Mouse (Mus musculus) forebrain, embryonic 15.5 days (tissue): ENCODE results near the gene Pkig. TPM values are rescaled to one million over a fixed set of nuclear protein-coding genes. Genes with fewer than 3 reads are reported as not detected.
A peak's percentile ranks its signal among the peaks of the same experiment; 100 is the strongest.
"Not testable (repeated sequence)": the region's sequence is repeated elsewhere in the genome, so short reads cannot be mapped to it uniquely, and the experiment has no call there.

Experiments
- ATAC-seq: fragments of 200-750 bp; cut with Nextera tagmentation; replicated peaks from 2 replicates; pipeline ENCODE4 v1.8.0; 2017; ENCODE audit warnings: mild to moderate bottlenecking, moderate TSS enrichment, moderate library complexity
- H3K27ac ChIP-seq: fragments of 300-500 bp; sonication (generic); replicated peaks from 2 replicates; pipeline ENCODE4 v1.5.1; 2015; ENCODE audit warnings: mild to moderate bottlenecking, inconsistent platforms
- H3K27me3 ChIP-seq: fragments of 300-500 bp; sonication (generic); 2 replicates; pipeline ENCODE4 v1.6.1; 2015; ENCODE audit warnings: inconsistent platforms
- H3K36me3 ChIP-seq: fragments of 300-500 bp; sonication (generic); 2 replicates; pipeline ENCODE4 v1.6.1; 2015; ENCODE audit warnings: mild to moderate bottlenecking, inconsistent platforms
- H3K4me1 ChIP-seq: fragments of 300-500 bp; sonication (generic); 2 replicates; pipeline ENCODE4 v1.6.1; 2015; ENCODE audit warnings: inconsistent platforms
- H3K4me2 ChIP-seq: fragments of 300-500 bp; sonication (generic); replicated peaks from 2 replicates; pipeline ENCODE4 v1.6.1; 2015; ENCODE audit warnings: mild to moderate bottlenecking, inconsistent platforms
- H3K4me3 ChIP-seq: fragments of 300-500 bp; sonication (generic); 2 replicates; pipeline ENCODE4 v1.5.1; 2015; ENCODE audit warnings: mild to moderate bottlenecking, inconsistent platforms
- H3K9ac ChIP-seq: fragments of 300-500 bp; sonication (generic); replicated peaks from 2 replicates; pipeline ENCODE4 v1.6.1; 2015; ENCODE audit warnings: mild to moderate bottlenecking, inconsistent platforms
- H3K9me3 ChIP-seq: fragments of 300-500 bp; sonication (generic); 2 replicates; pipeline ENCODE4 v1.6.1; 2016; ENCODE audit warnings: inconsistent platforms
- WGBS: fragments of 180-500 bp; shearing (Covaris S2); methylation state at CpG from one replicate; pipeline ENCODE4 v1.1.7; 2015; ENCODE audit warnings: mixed read lengths; 5-methylcytosine and 5-hydroxymethylcytosine counted together
- polyA plus RNA-seq: library from polyadenylated mRNA; unstranded; fragments of >200 nt; fragmentation: Nextera tagmentation; extraction: Ambion mirVana; gene quantifications from 2 replicates; pipeline ENCODE4 v1.2.1, GENCODE M21; 2015

Gene Pkig
- polyA plus RNA-seq, 1 experiment from 2014 or later: 157 TPM

- 93% methylated on average over 3 of the region's 3 CpGs for WGBS
- not testable (repeated sequence) for H3K9me3 ChIP-seq, H3K27me3 ChIP-seq, H3K4me2 ChIP-seq, H3K4me3 ChIP-seq, H3K27ac ChIP-seq, ATAC-seq, H3K9ac ChIP-seq, H3K4me1 ChIP-seq
- peaks cover 78% of the 10 kb centered on the region for H3K36me3 ChIP-seq
Observed at GRCm38 (mm10) chr2:163621401-163621800, 36.8 kb upstream of the Pkig start.

GRCm38 (mm10) chr2:163631223-163631622, 27.0 kb upstream of the Pkig start:
- no peak overlapping the region for H3K4me3 ChIP-seq
- no peaks in the 10 kb centered on the region for H3K27me3 ChIP-seq
- H3K9ac ChIP-seq: no peak overlapping the region
- peaks cover 75% of the 10 kb centered on the region for H3K36me3 ChIP-seq
- no peak overlapping the region for H3K4me2 ChIP-seq
- 95% methylated on average over 4 of the region's 4 CpGs for WGBS
- ATAC-seq: no peak
- H3K9me3 ChIP-seq: no peaks in the 10 kb centered on the region
- no peak overlapping the region for H3K27ac ChIP-seq
- no peaks in the 10 kb centered on the region for H3K4me1 ChIP-seq

- Histone ChIP-seq H3K4me1 (no peaks in the 10 kb centered on the region), H3K4me2 (no peak overlapping the region), H3K4me3 (no peak overlapping the region), H3K9me3 (no peaks in the 10 kb centered on the region), H3K27ac (no peak overlapping the region), H3K36me3 (peaks cover 70% of the 10 kb centered on the region), H3K9ac (no peak overlapping the region), H3K27me3 (no peaks in the 10 kb centered on the region)
- 97% methylated on average over 2 of the region's 2 CpGs for WGBS
- ATAC-seq: no peak
Observed at GRCm38 (mm10) chr2:163631715-163632114, 26.5 kb upstream of the Pkig start.

- Histone ChIP-seq H3K36me3 (peaks cover 47% of the 10 kb centered on the region), H3K9me3 (no peaks in the 10 kb centered on the region), H3K9ac (no peak overlapping the region), H3K27me3 (no peaks in the 10 kb centered on the region), H3K4me2 (no peak overlapping the region), H3K4me1 (no peaks in the 10 kb centered on the region), H3K4me3 (no peak overlapping the region), H3K27ac (no peak overlapping the region)
- ATAC-seq: no peak
- 98% methylated on average over 2 of the region's 2 CpGs for WGBS
Observed at GRCm38 (mm10) chr2:163634211-163634610, 24.0 kb upstream of the Pkig start.

- no peak for ATAC-seq
- Histone ChIP-seq H3K9ac (no peak overlapping the region), H3K4me3 (no peak overlapping the region), H3K4me1 (no peaks in the 10 kb centered on the region), H3K9me3 (no peaks in the 10 kb centered on the region), H3K27ac (no peak overlapping the region), H3K4me2 (no peak overlapping the region), H3K36me3 (peaks cover 30% of the 10 kb centered on the region), H3K27me3 (no peaks in the 10 kb centered on the region)
- WGBS: 93% methylated on average over 2 of the region's 2 CpGs
Observed at GRCm38 (mm10) chr2:163636057-163636456, 22.1 kb upstream of the Pkig start.

GRCm38 (mm10) chr2:163637655-163638266, 20.4 kb upstream of the Pkig start:
- no peaks in the 10 kb centered on the region for H3K9me3 ChIP-seq
- peaks cover 10% of the 10 kb centered on the region for H3K4me1 ChIP-seq
- no peak overlapping the region for H3K4me2 ChIP-seq
- peaks cover 16% of the 10 kb centered on the region for H3K36me3 ChIP-seq
- H3K27ac ChIP-seq: no peak overlapping the region
- no peak overlapping the region for H3K4me3 ChIP-seq
- H3K27me3 ChIP-seq: no peaks in the 10 kb centered on the region
- ATAC-seq: no peak
- no peak overlapping the region for H3K9ac ChIP-seq
- WGBS: 77% methylated on average over 5 of the region's 5 CpGs

GRCm38 (mm10) chr2:163640493-163640892, 17.7 kb upstream of the Pkig start:
- no peaks in the 10 kb centered on the region for H3K9me3 ChIP-seq
- peaks cover 4% of the 10 kb centered on the region; the same call in 1 of the 2 replicates for H3K36me3 ChIP-seq
- H3K27me3 ChIP-seq: no peaks in the 10 kb centered on the region
- no peak overlapping the region for H3K4me2 ChIP-seq
- H3K27ac ChIP-seq: no peak overlapping the region
- no peak for ATAC-seq
- H3K4me3 ChIP-seq: no peak overlapping the region
- WGBS: 64% methylated on average over 3 of the region's 3 CpGs
- H3K9ac ChIP-seq: no peak overlapping the region
- H3K4me1 ChIP-seq: peaks cover 23% of the 10 kb centered on the region

- H3K27me3 ChIP-seq: no peaks in the 10 kb centered on the region
- H3K36me3 ChIP-seq: no peaks in the 10 kb centered on the region; the same call in 1 of the 2 replicates
- ATAC-seq: no peak
- H3K4me3 ChIP-seq: no peak overlapping the region
- 81% methylated on average over 3 of the region's 3 CpGs for WGBS
- H3K9me3 ChIP-seq: no peaks in the 10 kb centered on the region
- H3K27ac ChIP-seq: no peak overlapping the region
- peaks cover 23% of the 10 kb centered on the region for H3K4me1 ChIP-seq
- H3K4me2 ChIP-seq: no peak overlapping the region
- H3K9ac ChIP-seq: no peak overlapping the region
Observed at GRCm38 (mm10) chr2:163641681-163642080, 16.5 kb upstream of the Pkig start.

- ATAC-seq: no peak
- no peak overlapping the region for H3K27ac ChIP-seq
- H3K36me3 ChIP-seq: no peaks in the 10 kb centered on the region
- no peaks in the 10 kb centered on the region for H3K9me3 ChIP-seq
- H3K9ac ChIP-seq: no peak overlapping the region
- H3K4me2 ChIP-seq: peak overlapping the region; percentile 52
- 90% methylated on average over 30 of the region's 30 CpGs for WGBS
- H3K4me3 ChIP-seq: peak overlapping the region; percentile 95; the same call in 1 of the 2 replicates
- H3K27me3 ChIP-seq: no peaks in the 10 kb centered on the region
- H3K4me1 ChIP-seq: peaks cover 23% of the 10 kb centered on the region
Observed at GRCm38 (mm10) chr2:163642685-163643575, 15.3 kb upstream of the Pkig start.

- Histone ChIP-seq H3K9ac (peak overlapping the region; percentile 92; the same call in 1 of the 2 replicates), H3K9me3 (no peaks in the 10 kb centered on the region), H3K36me3 (no peaks in the 10 kb centered on the region), H3K27me3 (no peaks in the 10 kb centered on the region), H3K4me1 (peaks cover 23% of the 10 kb centered on the region), H3K27ac (no peak overlapping the region), H3K4me2 (peak overlapping the region; percentile 52), H3K4me3 (peak overlapping the region; percentile 95)
- WGBS: 65% methylated on average over 2 of the region's 2 CpGs
- ATAC-seq: no peak
Observed at GRCm38 (mm10) chr2:163643576-163643971, 14.6 kb upstream of the Pkig start.

GRCm38 (mm10) chr2:163644047-163644446, 14.1 kb upstream of the Pkig start:
- no peaks in the 10 kb centered on the region for H3K27me3 ChIP-seq
- H3K4me1 ChIP-seq: peaks cover 23% of the 10 kb centered on the region
- H3K9ac ChIP-seq: peak overlapping the region; percentile 92
- no peak for ATAC-seq
- H3K4me3 ChIP-seq: peak overlapping the region; percentile 95
- peak overlapping the region; percentile 52 for H3K4me2 ChIP-seq
- H3K36me3 ChIP-seq: no peaks in the 10 kb centered on the region
- 1% methylated on average over 4 of the region's 4 CpGs for WGBS
- H3K9me3 ChIP-seq: no peaks in the 10 kb centered on the region
- H3K27ac ChIP-seq: peak overlapping the region; percentile 98

GRCm38 (mm10) chr2:163644575-163645385, 13.4 kb upstream of the Pkig start, which contains the start of gene Serinc3:
Serinc3 (minus strand) TSS chr2:163645131.
- Histone ChIP-seq H3K36me3 (no peaks in the 10 kb centered on the region), H3K9me3 (no peaks in the 10 kb centered on the region), H3K27ac (peak within 1 kb of the TSS; percentile 98), H3K27me3 (no peaks in the 10 kb centered on the region), H3K4me1 (peaks cover 23% of the 10 kb centered on the region), H3K9ac (peak within 1 kb of the TSS; percentile 92), H3K4me3 (peak within 1 kb of the TSS; percentile 95), H3K4me2 (peak within 1 kb of the TSS; percentile 52)
- ATAC-seq: peak; percentile 97
- under 1% methylated on average over 73 of the region's 74 CpGs for WGBS
